Mouse (Mus musculus): ENCODE measurements around the gene Acacb. TPM values are rescaled to one million over a fixed set of nuclear protein-coding genes. Genes with fewer than 3 reads are reported as not detected.

Gene Acacb
- polyA plus RNA-seq, 1 experiment from 2014 or later: 2.3 TPM

GRCm38 (mm10) chr5:114113334-114113733 lies 33.0 kb upstream of the Acacb start:
- ATAC-seq (ENCODE audit: insufficient read depth) (no peak), DNase-seq (no peak)
- no peak overlapping the region for H3K4me3 ChIP-seq (ENCODE audit: low read depth, low read length)
- no peaks in the 10 kb centered on the region for H3K4me1 ChIP-seq (ENCODE audit: insufficient read depth)
- H3K9me3 ChIP-seq (ENCODE audit: low read depth, low read length): no peaks in the 10 kb centered on the region
- 70% methylated on average over 6 of the region's 6 CpGs for WGBS
- peak; percentile 41 for TF ChIP-seq CTCF (IDR thresholded peaks at IDR 0.05; ENCODE audit: low read depth)
- H3K9ac ChIP-seq: no peak overlapping the region
- no peak overlapping the region for H3K4me2 ChIP-seq
- no peaks in the 10 kb centered on the region for H3K27me3 ChIP-seq (ENCODE audit: insufficient read depth, low read length)
- H3K27ac ChIP-seq (ENCODE audit: low read depth): no peak overlapping the region
- peaks cover 76% of the 10 kb centered on the region for H3K36me3 ChIP-seq (ENCODE audit: insufficient read depth)

- no peak for TF ChIP-seq CTCF (IDR thresholded peaks at IDR 0.05; ENCODE audit: low read depth)
- Histone ChIP-seq H3K36me3 (ENCODE audit: insufficient read depth) (peaks cover 67% of the 10 kb centered on the region), H3K9ac (no peak overlapping the region), H3K27ac (ENCODE audit: low read depth) (no peak overlapping the region), H3K4me1 (ENCODE audit: insufficient read depth) (no peaks in the 10 kb centered on the region), H3K4me3 (ENCODE audit: low read depth, low read length) (no peak overlapping the region), H3K27me3 (ENCODE audit: insufficient read depth, low read length) (no peaks in the 10 kb centered on the region), H3K4me2 (no peak overlapping the region), H3K9me3 (ENCODE audit: low read depth, low read length) (no peaks in the 10 kb centered on the region)
- 69% methylated on average over 5 of the region's 5 CpGs for whole genome bisulfite sequencing
- no peak for ATAC-seq (ENCODE audit: insufficient read depth)
- DNase-seq: no peak
Measured at GRCm38 (mm10) chr5:114115030-114115429, 31.3 kb upstream of the Acacb start.

- Histone ChIP-seq H3K27me3 (ENCODE audit: insufficient read depth, low read length) (no peaks in the 10 kb centered on the region), H3K4me1 (ENCODE audit: insufficient read depth) (no peaks in the 10 kb centered on the region), H3K4me2 (no peak overlapping the region), H3K9me3 (ENCODE audit: low read depth, low read length) (no peaks in the 10 kb centered on the region), H3K36me3 (ENCODE audit: insufficient read depth) (peaks cover 71% of the 10 kb centered on the region), H3K9ac (no peak overlapping the region), H3K4me3 (ENCODE audit: low read depth, low read length) (no peak overlapping the region), H3K27ac (ENCODE audit: low read depth) (no peak overlapping the region)
- ATAC-seq (ENCODE audit: insufficient read depth): no peak
- WGBS: 77% methylated on average over 7 of the region's 7 CpGs
- no peak for TF ChIP-seq CTCF (IDR thresholded peaks at IDR 0.05; ENCODE audit: low read depth)
- no peak for DNase-seq
Measured at GRCm38 (mm10) chr5:114116586-114116985, 29.7 kb upstream of the Acacb start.

- peaks cover 79% of the 10 kb centered on the region for H3K36me3 ChIP-seq (ENCODE audit: insufficient read depth)
- no peaks in the 10 kb centered on the region for H3K4me1 ChIP-seq (ENCODE audit: insufficient read depth)
- H3K9ac ChIP-seq: no peak overlapping the region
- ATAC-seq (ENCODE audit: insufficient read depth) (no peak), DNase-seq (no peak)
- H3K27me3 ChIP-seq (ENCODE audit: insufficient read depth, low read length): no peaks in the 10 kb centered on the region
- no peak overlapping the region for H3K27ac ChIP-seq (ENCODE audit: low read depth)
- 78% methylated on average over 4 of the region's 4 CpGs for WGBS
- H3K4me2 ChIP-seq: no peak overlapping the region
- no peaks in the 10 kb centered on the region for H3K9me3 ChIP-seq (ENCODE audit: low read depth, low read length)
- TF ChIP-seq CTCF (IDR thresholded peaks at IDR 0.05; ENCODE audit: low read depth): no peak
- no peak overlapping the region for H3K4me3 ChIP-seq (ENCODE audit: low read depth, low read length)
Measured at GRCm38 (mm10) chr5:114119806-114120205, 26.5 kb upstream of the Acacb start.

GRCm38 (mm10) chr5:114126008-114126407 lies 20.3 kb upstream of the Acacb start:
- ATAC-seq (ENCODE audit: insufficient read depth) (no peak), DNase-seq (no peak)
- no peaks in the 10 kb centered on the region for H3K27me3 ChIP-seq (ENCODE audit: insufficient read depth, low read length)
- no peak overlapping the region for H3K4me3 ChIP-seq (ENCODE audit: low read depth, low read length)
- 87% methylated on average over 3 of the region's 3 CpGs for WGBS
- no peaks in the 10 kb centered on the region for H3K4me1 ChIP-seq (ENCODE audit: insufficient read depth)
- H3K36me3 ChIP-seq (ENCODE audit: insufficient read depth): peaks cover 34% of the 10 kb centered on the region
- H3K9ac ChIP-seq: no peak overlapping the region
- no peak overlapping the region for H3K4me2 ChIP-seq
- no peaks in the 10 kb centered on the region for H3K9me3 ChIP-seq (ENCODE audit: low read depth, low read length)
- no peak for TF ChIP-seq CTCF (IDR thresholded peaks at IDR 0.05; ENCODE audit: low read depth)
- H3K27ac ChIP-seq (ENCODE audit: low read depth): no peak overlapping the region

- peaks cover 27% of the 10 kb centered on the region for H3K36me3 ChIP-seq (ENCODE audit: insufficient read depth)
- DNase-seq (no peak), ATAC-seq (ENCODE audit: insufficient read depth) (no peak)
- no peaks in the 10 kb centered on the region for H3K4me1 ChIP-seq (ENCODE audit: insufficient read depth)
- no peak overlapping the region for H3K9ac ChIP-seq
- peak overlapping the region; percentile 97 for H3K4me2 ChIP-seq
- WGBS: 86% methylated on average over 7 of the region's 7 CpGs
- TF ChIP-seq CTCF (IDR thresholded peaks at IDR 0.05; ENCODE audit: low read depth): no peak
- H3K27ac ChIP-seq (ENCODE audit: low read depth): 0 out of 2 replicates have a peak overlapping the region, but pooled peaks have one; percentile 88
- H3K4me3 ChIP-seq (ENCODE audit: low read depth, low read length): peak overlapping the region; percentile 51; the same call in 1 of the 2 replicates
- H3K9me3 ChIP-seq (ENCODE audit: low read depth, low read length): no peaks in the 10 kb centered on the region
- no peaks in the 10 kb centered on the region for H3K27me3 ChIP-seq (ENCODE audit: insufficient read depth, low read length)
Measured at GRCm38 (mm10) chr5:114126499-114127244, 19.7 kb upstream of the Acacb start.

- Histone ChIP-seq H3K4me1 (ENCODE audit: insufficient read depth) (no peaks in the 10 kb centered on the region), H3K27ac (ENCODE audit: low read depth) (peak within 1 kb of the TSS; percentile 88), H3K4me3 (ENCODE audit: low read depth, low read length) (peak within 1 kb of the TSS; percentile 51), H3K9ac (peak within 1 kb of the TSS; percentile 63), H3K9me3 (ENCODE audit: low read depth, low read length) (no peaks in the 10 kb centered on the region), H3K36me3 (ENCODE audit: insufficient read depth) (peaks cover 17% of the 10 kb centered on the region), H3K4me2 (peak within 1 kb of the TSS; percentile 97), H3K27me3 (ENCODE audit: insufficient read depth, low read length) (no peaks in the 10 kb centered on the region)
- under 1% methylated on average over 69 of the region's 69 CpGs for WGBS
- peak; percentile 11; the same call in 1 of the 2 replicates for ATAC-seq (ENCODE audit: insufficient read depth)
- peak; percentile 97 for TF ChIP-seq CTCF (IDR thresholded peaks at IDR 0.05; ENCODE audit: low read depth)
- DNase-seq: peak; percentile 90
Measured at GRCm38 (mm10) chr5:114127374-114128349, 18.7 kb upstream of the Acacb start, which contains the start of gene Alkbh2. Alkbh2 (minus strand) TSS chr5:114128218.
